Mouse (Mus musculus) c-Kit-positive CD71-negative TER-119-negative erythroid progenitor cells, embryonic 14.5 days (primary cell): ENCODE data around the gene Gtf2h1.
A peak's percentile ranks its signal among the peaks of the same experiment; 100 is the strongest.
"Not testable (repeated sequence)": the region's sequence is repeated elsewhere in the genome, so short reads cannot be mapped to it uniquely, and the experiment has no call there.

Source experiments
- DNase-seq: peaks from one replicate; pipeline ENCODE4 v3.0.0-alpha.2; 2013; ENCODE audit warnings: low read depth

The Gtf2h1 gene

GRCm38 (mm10) chr7:46795287-46796205 lies at the start of gene Gtf2h1, which contains the start of gene Hps5:
TSS of gene Gtf2h1 (plus strand) at chr7:46796103.
TSS of gene Hps5 (minus strand) at chr7:46796064.
- DNase-seq: peak; percentile 97

DNA sequence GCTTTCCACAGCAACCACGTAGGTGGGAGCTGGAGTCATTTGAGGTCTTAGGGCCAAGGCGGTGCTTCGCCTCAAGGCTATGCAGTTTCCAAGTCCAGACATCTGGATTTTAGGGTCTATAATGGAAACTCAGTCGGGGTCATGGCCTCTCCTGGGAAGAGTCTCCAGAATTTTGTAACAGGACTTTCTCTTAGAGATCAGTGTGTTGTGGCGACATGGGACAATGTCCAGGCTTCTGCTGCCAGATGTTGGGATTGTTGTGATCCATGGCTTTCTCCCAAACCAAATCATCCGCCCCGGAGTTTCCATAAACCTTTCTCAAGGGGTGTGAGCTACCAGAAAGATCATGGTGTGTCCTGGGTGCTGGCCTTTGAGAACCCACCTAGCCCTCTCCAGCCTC lies 49.5 kb upstream of the Gtf2h1 start:
- DNase-seq: no peak

GRCm38 (mm10) chr7:46748459-46748858 lies 47.4 kb upstream of the Gtf2h1 start:
- DNase-seq: no peak

- no peak for DNase-seq
Observed at GRCm38 (mm10) chr7:46751490-46751889, 44.4 kb upstream of the Gtf2h1 start, which contains the start of gene Saa2. TSS of gene Saa2 (plus strand) at chr7:46751790.

DNA sequence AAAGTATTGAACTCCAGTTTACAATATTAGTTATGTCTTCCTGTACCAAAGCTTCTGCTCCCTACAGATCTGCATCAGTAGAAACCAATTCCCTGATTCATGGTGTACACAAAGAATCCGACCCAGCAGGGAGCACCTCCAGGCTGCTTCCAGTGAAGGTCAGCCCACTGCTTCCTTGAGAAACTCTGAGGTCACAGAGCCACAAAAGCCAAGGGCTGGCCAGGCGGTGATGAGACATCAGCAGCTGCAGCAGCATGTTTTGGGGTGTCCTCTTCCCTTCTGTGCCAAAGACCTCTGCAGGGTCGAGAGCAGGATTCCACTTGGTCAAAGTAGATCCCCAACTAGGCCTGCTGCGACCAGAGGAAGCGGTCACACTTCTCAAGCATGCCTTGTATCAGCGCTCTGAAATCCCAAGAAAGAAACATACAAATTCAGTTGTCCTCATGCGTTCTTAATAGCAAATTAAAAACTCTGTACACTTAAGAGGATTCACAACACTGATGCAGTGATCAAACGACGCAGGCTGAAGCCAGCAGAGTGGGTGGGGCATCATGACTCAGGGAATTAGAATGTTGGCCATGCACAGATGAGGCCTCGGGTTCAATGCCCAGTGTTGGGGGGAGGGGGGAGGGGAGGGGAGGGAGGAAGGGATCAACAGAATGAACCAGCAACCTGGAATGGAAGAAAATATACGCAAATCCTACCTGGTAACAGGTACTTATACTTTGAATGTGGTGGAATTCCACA lies 34.7 kb upstream of the Gtf2h1 start:
- no peak for DNase-seq

GRCm38 (mm10) chr7:46762601-46763000 lies 33.3 kb upstream of the Gtf2h1 start:
- DNase-seq: no peak

GRCm38 (mm10) chr7:46764672-46765071 lies 31.2 kb upstream of the Gtf2h1 start:
- no peak for DNase-seq

GRCm38 (mm10) chr7:46767371-46767770 lies 28.5 kb upstream of the Gtf2h1 start:
- no peak for DNase-seq

GRCm38 (mm10) chr7:46768451-46768850 lies 27.5 kb upstream of the Gtf2h1 start:
- DNase-seq: no peak

- DNase-seq: peak; percentile 39
Observed at GRCm38 (mm10) chr7:46770706-46771105, 25.2 kb upstream of the Gtf2h1 start.

GRCm38 (mm10) chr7:46789177-46789849 lies 6.6 kb upstream of the Gtf2h1 start:
- DNase-seq: no peak

DNA sequence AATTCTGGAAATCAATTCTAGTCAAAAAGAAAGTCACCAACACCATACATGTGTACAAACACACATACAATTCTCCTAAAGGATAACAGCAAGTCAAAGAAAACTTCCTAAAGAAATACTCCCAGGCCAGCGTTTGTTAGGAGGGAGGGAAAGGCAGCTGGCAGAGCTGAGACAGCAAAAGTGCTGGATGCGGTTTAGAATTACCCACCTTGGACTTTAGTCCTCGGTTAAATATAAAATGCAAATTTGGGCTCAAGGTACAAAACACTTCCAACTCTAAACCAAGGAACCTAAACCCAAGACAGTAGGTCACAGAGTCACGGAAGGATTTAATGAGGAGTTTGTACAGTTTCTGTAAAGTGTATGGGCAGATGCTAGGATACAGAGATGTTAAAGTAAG lies 2.0 kb upstream of the Gtf2h1 start:
- no peak for DNase-seq

DNA sequence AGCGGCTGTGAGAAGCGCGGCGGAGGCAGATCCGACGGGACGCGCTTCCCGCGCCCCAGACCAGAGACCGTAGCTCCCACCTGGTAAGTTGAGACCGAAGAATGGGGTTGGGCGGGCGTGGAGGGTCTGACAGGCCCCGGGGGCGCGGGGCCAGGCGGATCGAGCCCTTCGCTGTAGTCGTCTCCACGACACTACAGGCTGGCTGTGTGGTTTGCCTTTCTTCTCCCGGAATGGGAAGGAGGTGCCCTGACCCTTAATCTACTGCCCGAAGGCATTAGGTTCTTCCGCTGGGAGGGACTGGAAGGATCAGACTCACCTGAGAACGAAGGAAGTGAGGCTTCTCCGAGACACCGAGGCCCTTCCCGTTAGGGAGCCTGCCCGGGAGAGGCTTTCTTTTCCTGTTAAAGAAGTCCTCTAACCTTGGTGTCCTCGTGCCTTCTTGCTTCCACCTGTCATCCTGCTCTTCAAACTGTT lies 340 bp downstream of the Gtf2h1 start:
- DNase-seq: no peak

- no peak for DNase-seq
Observed at GRCm38 (mm10) chr7:46796779-46797178, 876 bp downstream of the Gtf2h1 start.

DNA sequence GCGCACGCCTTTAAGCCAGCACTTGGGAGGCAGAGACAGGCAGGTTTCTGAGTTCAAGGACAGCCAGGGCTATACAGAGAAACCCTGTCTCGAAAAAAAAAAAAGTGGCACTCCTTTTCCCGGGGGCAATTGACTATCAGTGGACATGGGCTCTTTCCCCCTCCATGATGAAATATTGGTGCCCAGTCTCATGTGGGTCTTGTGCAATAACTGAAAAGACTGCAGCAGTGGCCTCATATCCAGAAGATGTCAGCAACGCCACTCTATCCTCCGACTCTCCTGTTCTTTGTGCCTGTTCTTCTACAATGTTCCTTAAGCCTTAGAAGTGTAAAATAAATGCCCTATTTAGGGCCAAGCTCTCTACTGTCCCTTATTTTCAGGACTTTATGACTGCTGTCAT lies 14.4 kb downstream of the Gtf2h1 start:
- no peak for DNase-seq

DNA sequence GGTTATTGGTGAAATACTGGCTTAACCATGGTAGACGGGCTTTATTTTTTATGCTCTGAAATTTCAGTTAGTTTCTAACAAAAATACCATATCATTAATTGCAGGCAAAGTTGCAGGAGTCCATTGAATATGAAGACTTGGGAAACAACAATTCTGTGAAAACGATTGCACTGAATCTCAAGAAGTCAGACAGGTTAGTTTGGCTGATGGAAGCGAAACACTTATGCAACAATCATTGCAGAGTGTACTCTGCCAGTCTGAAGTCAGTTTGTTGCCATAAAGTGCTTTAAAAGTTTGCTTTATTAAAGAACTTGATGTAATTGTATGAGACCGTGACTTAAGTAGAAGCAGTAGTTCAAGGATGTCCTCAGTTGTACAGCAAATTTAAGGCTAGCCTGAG lies 18.1 kb downstream of the Gtf2h1 start:
- no peak for DNase-seq

- DNase-seq: not testable (repeated sequence)
Observed at GRCm38 (mm10) chr7:46820876-46821632, 25.2 kb downstream of the Gtf2h1 start.

GRCm38 (mm10) chr7:46827046-46827802 lies 31.3 kb downstream of the Gtf2h1 start:
- no peak for DNase-seq

DNA sequence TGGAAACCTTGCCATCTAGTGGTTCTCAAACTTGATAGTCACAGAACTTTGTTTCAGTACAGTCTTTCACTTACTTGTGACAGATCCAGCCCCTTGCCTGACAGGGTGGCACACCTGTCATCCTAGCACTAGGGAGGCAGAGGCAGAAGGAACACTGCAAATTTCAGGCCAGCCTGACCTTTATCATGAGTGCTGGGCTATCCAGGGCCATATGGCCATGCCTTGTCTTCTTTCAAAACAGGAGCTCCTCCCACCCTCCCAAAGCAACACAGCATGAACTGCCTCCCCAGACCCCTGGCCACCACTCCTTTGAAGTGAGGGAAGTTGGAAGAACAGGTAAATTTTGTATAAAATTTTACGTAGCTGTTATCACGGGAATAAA lies 31.9 kb downstream of the Gtf2h1 start:
- no peak for DNase-seq

DNA sequence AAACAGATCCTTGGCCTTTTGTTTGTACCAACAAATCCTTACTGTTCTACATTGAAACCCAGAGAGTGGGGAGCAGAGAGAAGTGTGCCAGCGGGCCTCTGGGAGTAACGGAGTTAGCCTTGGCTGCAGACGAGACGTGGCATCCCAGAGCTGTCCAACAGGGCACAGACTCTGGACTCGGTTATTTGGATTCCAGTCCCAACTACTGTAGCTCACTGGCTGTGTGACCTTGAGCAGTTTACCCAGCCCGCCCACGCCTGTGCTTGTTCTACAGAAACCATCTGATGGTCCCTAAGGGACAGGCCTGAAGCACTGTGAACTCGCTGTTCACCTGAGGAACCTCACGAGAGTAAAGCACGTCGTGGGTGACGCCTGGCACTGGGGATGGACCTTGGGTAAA lies 34.0 kb downstream of the Gtf2h1 start:
- no peak for DNase-seq
